Mouse (Mus musculus): ENCODE results near the gene Cox14. TPM values are rescaled to one million over a fixed set of nuclear protein-coding genes. Genes with fewer than 3 reads are reported as not detected.

Gene Cox14
- polyA plus RNA-seq (2015; fragmentation: Nextera tagmentation; extraction: Ambion mirVana) = 187 and 218 TPM in 2 replicates

DNA sequence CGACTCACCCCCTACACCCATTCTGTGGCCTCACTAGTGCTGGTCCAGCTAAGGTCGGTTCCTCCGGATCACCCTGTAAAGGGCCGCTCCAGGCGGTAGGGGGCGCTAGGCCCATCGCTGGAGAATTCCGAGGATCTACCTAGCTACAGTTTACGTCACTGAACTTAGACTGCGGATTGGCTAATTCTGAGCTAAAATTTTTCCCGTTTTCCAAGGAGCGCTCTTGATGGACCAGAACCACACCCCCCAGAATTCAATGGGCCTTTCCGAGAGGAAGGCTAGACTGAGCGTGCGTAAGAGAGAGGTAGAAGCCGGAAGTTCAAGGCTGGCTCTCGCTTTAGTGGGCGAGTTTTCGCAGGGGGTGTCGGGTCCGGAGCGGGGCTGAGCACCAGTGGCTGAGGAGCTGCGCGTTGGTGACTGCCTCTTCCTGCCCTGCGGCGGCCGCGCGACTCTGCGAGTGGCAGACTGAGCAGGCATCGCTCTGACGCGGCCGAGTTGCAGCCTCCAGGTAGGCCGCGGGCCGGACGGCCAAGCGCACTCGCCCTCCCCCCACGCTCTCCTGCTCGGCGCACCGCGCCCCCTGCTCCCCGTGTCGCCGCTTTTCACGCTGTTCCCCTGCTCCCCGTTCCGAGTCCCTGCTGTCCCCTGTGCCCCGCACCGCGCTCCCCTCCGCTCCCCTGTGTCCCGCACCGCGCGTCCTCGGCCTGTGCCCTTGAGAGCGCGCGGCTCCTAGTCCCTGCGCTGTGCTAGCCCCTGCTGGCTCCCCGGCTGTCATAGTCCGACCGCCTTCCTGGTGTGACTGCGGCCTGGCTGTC is at the start of gene Cox14:
Gene Cox14, plus strand, starts transcription at position 278 of the 815 bp plus-strand sequence.
- peak within 1 kb of the TSS; percentile 99 for H3K4me3 ChIP-seq (replicated peaks)
- H3K27ac ChIP-seq = peak within 1 kb of the TSS; percentile 93
- WGBS = under 1% methylated on average over 63 of the region's 68 CpGs
- peak within 1 kb of the TSS; percentile 78 for H3K4me2 ChIP-seq (replicated peaks)
- H3K27me3 ChIP-seq (replicated peaks) = no peaks in the 10 kb centered on the region
- no peaks in the 10 kb centered on the region for H3K9me3 ChIP-seq
- peaks cover 28% of the 10 kb centered on the region for H3K4me1 ChIP-seq (replicated peaks)
- ATAC-seq = peak; percentile 95
- peak within 1 kb of the TSS; percentile 95 for H3K9ac ChIP-seq
- H3K36me3 ChIP-seq = peaks cover 20% of the 10 kb centered on the region

DNA sequence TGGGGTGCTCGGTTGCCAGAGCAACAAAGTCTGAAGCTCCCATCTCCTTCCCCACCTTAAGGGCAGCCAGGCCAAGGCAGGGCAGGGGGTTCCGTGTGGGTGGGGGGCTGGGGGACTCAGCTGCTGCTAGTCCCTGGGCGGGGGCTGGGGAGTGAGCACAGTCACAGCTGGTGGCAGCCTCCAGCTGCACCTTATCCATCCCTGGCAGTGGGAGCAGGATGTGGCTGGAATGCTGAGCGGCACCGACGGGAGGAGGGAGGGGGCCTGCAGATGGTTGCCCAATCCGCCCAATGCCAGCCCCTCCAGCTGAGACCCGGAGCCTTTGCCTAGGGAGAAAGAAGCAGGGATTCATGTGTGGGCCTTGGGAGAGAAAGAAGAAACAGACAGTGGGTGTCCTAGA is 48.3 kb upstream of the Cox14 start:
- 50% methylated on average over 8 of the region's 8 CpGs for WGBS
- no peak overlapping the region for H3K27ac ChIP-seq
- no peak for ATAC-seq
- H3K9ac ChIP-seq = no peak overlapping the region
- H3K4me1 ChIP-seq (replicated peaks) = 0 out of 2 replicates have a peak, but pooled peaks cover 5% of the 10 kb centered on the region
- H3K4me3 ChIP-seq (replicated peaks) = no peak overlapping the region
- H3K4me2 ChIP-seq (replicated peaks) = no peak overlapping the region
- H3K9me3 ChIP-seq = no peaks in the 10 kb centered on the region
- H3K27me3 ChIP-seq (replicated peaks) = peaks cover 22% of the 10 kb centered on the region
- H3K36me3 ChIP-seq = no peaks in the 10 kb centered on the region

DNA sequence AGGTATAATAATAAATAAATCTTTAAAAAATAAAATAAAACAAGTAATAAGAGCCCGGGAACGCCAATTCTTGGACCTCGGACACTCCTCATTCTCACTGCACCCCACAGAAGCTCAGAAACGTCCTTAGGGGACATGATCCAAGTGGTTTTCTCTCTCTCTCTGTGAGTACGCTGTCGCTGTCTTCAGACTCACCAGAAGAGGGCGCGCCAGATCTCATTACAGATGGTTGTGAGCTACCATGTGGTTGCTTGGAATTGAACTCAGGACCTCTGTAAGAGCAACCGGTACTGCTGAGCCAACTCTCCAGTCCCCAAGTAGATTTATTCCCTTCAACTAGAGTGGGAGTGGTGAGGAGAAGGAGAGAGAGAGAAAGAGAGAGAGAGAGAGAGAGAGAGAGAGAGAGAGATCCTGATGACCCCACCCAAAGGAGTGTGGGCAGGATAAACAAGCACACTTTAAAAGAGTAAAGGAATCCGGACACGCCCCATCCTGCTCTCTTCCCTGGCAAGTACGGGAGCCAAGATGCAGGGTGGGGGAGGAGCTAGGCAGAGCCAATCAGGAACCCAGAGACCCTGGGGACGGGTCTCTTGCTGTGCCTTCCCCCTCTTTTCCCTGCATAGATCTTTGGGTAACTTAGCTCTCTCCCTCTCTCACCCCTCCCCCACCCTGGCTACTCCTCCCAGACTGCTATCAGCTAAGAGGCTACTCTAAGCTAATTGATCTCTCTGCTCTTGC is 47.2 kb upstream of the Cox14 start:
- 16% methylated on average over 13 of the region's 13 CpGs for WGBS
- Histone ChIP-seq H3K4me3 (replicated peaks) (no peak overlapping the region), H3K36me3 (no peaks in the 10 kb centered on the region), H3K27me3 (replicated peaks) (peaks cover 12% of the 10 kb centered on the region; the same call in 1 of the 2 replicates), H3K4me2 (replicated peaks) (no peak overlapping the region), H3K27ac (no peak overlapping the region), H3K4me1 (replicated peaks) (0 out of 2 replicates have a peak, but pooled peaks cover 5% of the 10 kb centered on the region), H3K9me3 (no peaks in the 10 kb centered on the region), H3K9ac (no peak overlapping the region)
- 0 out of 2 replicates have a peak, but pooled peaks have one; percentile 28 for ATAC-seq

DNA sequence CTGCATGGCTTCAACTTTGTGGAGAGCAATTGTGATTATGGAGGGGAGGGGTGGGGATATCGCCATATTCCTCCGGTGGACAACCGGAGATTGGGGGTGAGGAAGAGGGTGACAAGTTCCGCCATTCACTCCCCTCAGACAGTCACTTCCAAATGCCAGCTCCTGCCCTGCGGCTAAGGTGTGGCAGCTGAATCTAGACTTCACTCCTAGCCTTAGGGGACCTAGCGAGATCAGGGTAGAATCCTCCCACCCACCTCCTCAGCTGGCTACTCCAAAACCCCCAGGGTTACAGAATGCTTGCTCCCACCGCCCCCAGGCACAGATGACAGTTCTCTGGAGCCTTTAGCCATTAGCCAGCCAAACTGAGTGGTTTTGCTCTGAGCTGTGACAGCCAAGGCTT is 46.4 kb upstream of the Cox14 start:
- H3K4me2 ChIP-seq (replicated peaks) = no peak overlapping the region
- no peak overlapping the region for H3K4me3 ChIP-seq (replicated peaks)
- peaks cover 11% of the 10 kb centered on the region; the same call in 1 of the 2 replicates for H3K27me3 ChIP-seq (replicated peaks)
- H3K9me3 ChIP-seq = no peaks in the 10 kb centered on the region
- 0 out of 2 replicates have a peak, but pooled peaks cover 5% of the 10 kb centered on the region for H3K4me1 ChIP-seq (replicated peaks)
- H3K9ac ChIP-seq = no peak overlapping the region
- WGBS = 45% methylated on average over 7 of the region's 7 CpGs
- ATAC-seq = no peak
- H3K27ac ChIP-seq = no peak overlapping the region
- H3K36me3 ChIP-seq = no peaks in the 10 kb centered on the region

DNA sequence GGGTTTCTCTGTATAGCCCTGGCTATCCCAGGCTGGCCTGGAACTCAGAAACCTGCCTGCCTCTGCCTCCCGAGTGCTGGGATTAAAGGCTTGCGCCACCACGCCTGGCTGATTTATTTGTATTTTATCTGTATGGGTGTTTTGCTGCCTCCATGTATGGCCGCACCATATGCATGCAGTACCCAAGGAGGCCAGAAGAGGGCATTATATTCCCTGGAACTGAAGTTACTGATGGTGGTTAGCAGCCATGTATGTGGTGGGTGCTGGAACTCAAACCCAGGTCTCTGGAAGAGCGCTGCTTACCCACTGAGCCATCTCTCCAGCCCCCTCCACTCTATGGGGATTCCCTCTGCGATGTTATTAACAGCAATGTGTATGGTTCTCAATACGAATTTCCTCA is 42.5 kb upstream of the Cox14 start:
- WGBS = 92% methylated on average over 7 of the region's 7 CpGs
- Histone ChIP-seq H3K9me3 (no peaks in the 10 kb centered on the region), H3K27ac (no peak overlapping the region), H3K36me3 (no peaks in the 10 kb centered on the region), H3K4me3 (replicated peaks) (no peak overlapping the region), H3K9ac (no peak overlapping the region), H3K4me1 (replicated peaks) (0 out of 2 replicates have a peak, but pooled peaks cover 5% of the 10 kb centered on the region), H3K27me3 (replicated peaks) (0 out of 2 replicates have a peak, but pooled peaks cover 8% of the 10 kb centered on the region), H3K4me2 (replicated peaks) (no peak overlapping the region)
- ATAC-seq = no peak

DNA sequence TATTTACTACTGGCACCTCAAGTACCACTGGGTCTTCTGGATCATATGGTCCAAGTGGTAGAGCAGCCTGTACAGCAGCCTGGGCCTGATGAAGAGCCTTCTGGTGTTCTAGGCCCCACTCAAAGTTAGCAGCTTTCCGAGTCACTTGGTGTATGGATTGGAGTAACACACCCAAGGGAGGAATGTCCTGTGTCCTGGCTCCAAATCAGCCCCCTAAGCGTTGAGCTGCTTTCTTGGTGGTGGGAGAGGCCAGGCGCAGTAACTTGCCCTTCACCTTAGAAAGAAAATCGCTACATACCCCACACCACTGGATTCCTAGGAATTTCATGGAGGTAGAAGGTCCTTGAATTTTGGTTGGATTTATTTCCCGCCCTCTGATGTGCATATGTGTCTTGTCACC is 41.3 kb upstream of the Cox14 start:
- H3K27ac ChIP-seq = no peak overlapping the region
- no peak for ATAC-seq
- no peaks in the 10 kb centered on the region for H3K9me3 ChIP-seq
- no peaks in the 10 kb centered on the region for H3K36me3 ChIP-seq
- no peaks in the 10 kb centered on the region for H3K4me1 ChIP-seq (replicated peaks)
- H3K27me3 ChIP-seq (replicated peaks) = 0 out of 2 replicates have a peak, but pooled peaks cover 6% of the 10 kb centered on the region
- no peak overlapping the region for H3K4me2 ChIP-seq (replicated peaks)
- H3K4me3 ChIP-seq (replicated peaks) = no peak overlapping the region
- WGBS = 87% methylated on average over 5 of the region's 5 CpGs
- no peak overlapping the region for H3K9ac ChIP-seq

DNA sequence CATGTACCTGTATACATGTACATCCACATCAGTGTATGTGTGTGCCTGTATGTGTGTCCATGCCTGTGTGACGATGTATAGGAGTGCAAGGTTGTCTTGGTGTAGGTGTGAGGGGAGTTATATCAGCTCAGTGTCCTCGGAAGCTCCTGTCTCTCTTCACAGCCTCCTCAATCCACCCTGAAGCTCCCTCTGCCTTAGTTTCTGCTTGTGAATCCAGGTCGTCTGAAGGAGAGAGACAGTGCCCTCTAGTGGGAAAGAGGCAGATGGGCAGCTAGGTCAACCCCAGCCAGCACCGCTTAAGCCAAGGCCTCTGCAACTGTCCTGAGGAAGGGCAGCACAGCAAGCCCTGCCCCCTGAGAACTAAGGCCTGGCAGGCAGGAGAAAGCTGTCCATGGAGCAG is 36.7 kb upstream of the Cox14 start:
- WGBS = 5% methylated on average over 4 of the region's 4 CpGs
- H3K4me1 ChIP-seq (replicated peaks) = no peaks in the 10 kb centered on the region
- H3K9me3 ChIP-seq = no peaks in the 10 kb centered on the region
- no peak overlapping the region for H3K9ac ChIP-seq
- no peak overlapping the region for H3K4me3 ChIP-seq (replicated peaks)
- H3K27me3 ChIP-seq (replicated peaks) = peaks cover 6% of the 10 kb centered on the region
- H3K4me2 ChIP-seq (replicated peaks) = no peak overlapping the region
- no peak overlapping the region for H3K27ac ChIP-seq
- H3K36me3 ChIP-seq = no peaks in the 10 kb centered on the region
- ATAC-seq = peak; percentile 58

DNA sequence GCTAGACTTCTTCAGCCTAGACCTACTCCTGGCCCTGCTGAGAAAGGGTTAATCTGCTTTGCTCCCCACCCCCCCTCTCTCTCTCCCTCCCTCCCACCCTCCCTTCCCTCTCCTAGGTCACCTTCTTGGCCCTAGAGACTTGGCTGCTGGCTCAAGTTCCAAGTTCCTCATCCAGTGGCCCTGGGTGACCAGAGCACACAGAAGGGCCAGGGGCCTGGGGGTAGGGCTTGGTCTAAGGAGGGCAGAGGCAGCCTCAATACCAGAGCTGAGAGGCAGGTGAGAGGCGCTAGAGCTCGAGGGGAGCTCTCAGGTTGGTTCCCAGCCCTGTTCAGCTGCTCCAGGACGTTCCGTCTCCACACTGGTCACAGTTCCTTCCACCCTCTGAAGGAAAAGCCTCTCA is 34.5 kb upstream of the Cox14 start:
- H3K27me3 ChIP-seq (replicated peaks) = peaks cover 6% of the 10 kb centered on the region
- no peak overlapping the region for H3K9ac ChIP-seq
- H3K4me2 ChIP-seq (replicated peaks) = no peak overlapping the region
- H3K4me3 ChIP-seq (replicated peaks) = no peak overlapping the region
- H3K9me3 ChIP-seq = no peaks in the 10 kb centered on the region
- no peaks in the 10 kb centered on the region for H3K4me1 ChIP-seq (replicated peaks)
- H3K27ac ChIP-seq = no peak overlapping the region
- ATAC-seq = no peak
- H3K36me3 ChIP-seq = no peaks in the 10 kb centered on the region
- 22% methylated on average over 4 of the region's 4 CpGs for WGBS

DNA sequence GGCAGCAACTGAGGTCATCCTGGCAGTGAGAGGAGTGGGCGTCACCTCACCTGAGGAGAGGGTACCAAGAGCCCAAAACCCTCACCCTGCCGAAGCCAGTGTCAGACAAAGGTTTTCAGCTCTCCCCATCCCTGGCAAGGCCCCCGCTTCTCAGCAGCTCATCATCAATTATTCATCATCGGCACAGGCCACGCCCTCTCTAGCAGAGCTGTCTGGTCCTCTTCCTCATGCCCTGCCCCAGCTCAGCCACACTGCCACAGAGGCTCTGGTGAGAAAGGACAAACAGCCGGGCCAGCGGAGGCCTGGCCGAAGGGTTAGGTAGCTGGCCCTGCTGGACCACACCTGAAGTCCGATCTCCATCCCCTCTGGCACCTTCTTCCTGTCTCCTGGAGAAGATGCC is 33.4 kb upstream of the Cox14 start:
- H3K27me3 ChIP-seq (replicated peaks) = peaks cover 16% of the 10 kb centered on the region
- H3K36me3 ChIP-seq = no peaks in the 10 kb centered on the region
- H3K27ac ChIP-seq = no peak overlapping the region
- H3K4me3 ChIP-seq (replicated peaks) = no peak overlapping the region
- H3K9ac ChIP-seq = no peak overlapping the region
- WGBS = 46% methylated on average over 9 of the region's 9 CpGs
- H3K9me3 ChIP-seq = no peaks in the 10 kb centered on the region
- no peak for ATAC-seq
- H3K4me2 ChIP-seq (replicated peaks) = no peak overlapping the region
- H3K4me1 ChIP-seq (replicated peaks) = no peaks in the 10 kb centered on the region

DNA sequence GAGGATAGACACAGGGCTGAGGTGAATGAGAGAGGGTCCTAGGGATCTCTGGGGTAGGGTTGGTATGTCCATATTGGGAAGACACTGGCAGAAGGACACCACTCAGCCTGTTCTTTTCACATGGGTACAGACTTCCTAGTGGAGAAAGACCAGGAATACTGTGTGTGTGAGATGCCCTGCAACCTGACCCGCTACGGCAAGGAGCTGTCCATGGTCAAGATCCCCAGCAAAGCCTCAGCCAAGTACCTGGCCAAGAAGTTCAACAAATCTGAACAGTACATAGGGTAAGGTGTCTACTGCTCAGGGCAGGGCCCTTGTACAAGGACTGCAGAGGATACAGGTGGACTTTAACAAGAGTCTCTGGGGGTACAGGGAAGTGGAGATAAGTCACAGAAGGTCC is 28.1 kb upstream of the Cox14 start:
- H3K4me1 ChIP-seq (replicated peaks) = peaks cover 20% of the 10 kb centered on the region
- ATAC-seq = no peak
- no peak overlapping the region for H3K4me3 ChIP-seq (replicated peaks)
- H3K27me3 ChIP-seq (replicated peaks) = peaks cover 11% of the 10 kb centered on the region
- H3K9me3 ChIP-seq = no peaks in the 10 kb centered on the region
- 5% methylated on average over 2 of the region's 2 CpGs for WGBS
- H3K4me2 ChIP-seq (replicated peaks) = no peak overlapping the region
- H3K36me3 ChIP-seq = no peaks in the 10 kb centered on the region
- H3K9ac ChIP-seq = no peak overlapping the region
- no peak overlapping the region for H3K27ac ChIP-seq

DNA sequence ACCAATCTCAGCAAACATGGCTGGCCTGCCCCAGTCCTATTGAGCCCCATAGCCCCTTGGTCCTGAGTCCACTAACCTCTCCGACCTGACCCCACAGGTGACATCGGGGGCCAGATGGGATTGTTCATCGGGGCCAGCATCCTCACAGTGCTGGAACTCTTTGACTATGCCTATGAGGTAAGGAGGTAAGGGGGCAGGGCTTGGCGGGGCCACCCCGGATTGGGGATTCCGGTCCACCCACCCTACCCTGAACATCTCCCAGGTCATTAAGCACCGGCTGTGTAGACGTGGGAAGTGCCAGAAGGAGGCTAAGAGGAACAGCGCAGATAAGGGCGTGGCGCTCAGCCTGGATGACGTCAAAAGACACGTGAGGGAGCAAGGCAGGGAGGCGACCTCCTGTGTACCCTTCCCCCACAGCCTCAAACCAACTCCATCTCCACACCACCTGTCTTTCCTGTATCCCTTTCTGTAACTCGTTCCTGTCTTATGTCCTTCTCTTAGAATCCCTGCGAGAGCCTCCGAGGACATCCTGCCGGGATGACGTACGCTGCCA is 26.8 kb upstream of the Cox14 start:
- WGBS = 33% methylated on average over 20 of the region's 20 CpGs
- H3K27ac ChIP-seq = no peak overlapping the region
- no peak for ATAC-seq

DNA sequence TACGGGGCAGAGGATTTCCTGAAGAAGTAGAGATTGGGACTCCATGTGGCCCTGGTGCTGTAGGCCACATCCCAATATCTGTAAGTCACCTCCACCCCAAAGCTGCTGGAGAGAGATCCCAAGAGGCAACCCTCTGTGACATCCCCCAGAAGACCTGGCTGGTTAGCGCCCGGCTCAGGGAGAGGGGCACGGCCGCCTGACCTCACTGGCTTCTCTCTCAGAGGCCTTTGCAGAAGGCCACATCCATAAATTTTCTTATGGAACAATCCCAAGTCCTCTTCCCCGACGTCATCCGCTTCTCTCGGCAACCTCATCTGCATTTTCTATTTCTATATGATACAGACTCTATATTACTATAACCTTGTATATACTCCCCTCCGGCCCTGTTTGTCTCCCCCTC is 25.7 kb upstream of the Cox14 start:
- Histone ChIP-seq H3K9ac (no peak overlapping the region), H3K4me3 (replicated peaks) (no peak overlapping the region), H3K27ac (peak overlapping the region; percentile 28; the same call in 1 of the 2 replicates), H3K27me3 (replicated peaks) (peaks cover 11% of the 10 kb centered on the region; the same call in 1 of the 2 replicates), H3K36me3 (0 out of 2 replicates have a peak, but pooled peaks cover 6% of the 10 kb centered on the region), H3K4me2 (replicated peaks) (no peak overlapping the region; the same call in 1 of the 2 replicates), H3K4me1 (replicated peaks) (peaks cover 41% of the 10 kb centered on the region), H3K9me3 (no peaks in the 10 kb centered on the region)
- no peak for ATAC-seq
- 82% methylated on average over 10 of the region's 10 CpGs for WGBS

More for the DNA sequence above, 26.8 kb upstream of the Cox14 start:
- Histone ChIP-seq H3K27me3 (replicated peaks) (peaks cover 11% of the 10 kb centered on the region; the same call in 1 of the 2 replicates), H3K4me1 (replicated peaks) (peaks cover 31% of the 10 kb centered on the region), H3K36me3 (no peaks in the 10 kb centered on the region), H3K9ac (no peak overlapping the region), H3K4me2 (replicated peaks) (0 out of 2 replicates have a peak overlapping the region, but pooled peaks have one; percentile 7), H3K4me3 (replicated peaks) (no peak overlapping the region), H3K9me3 (no peaks in the 10 kb centered on the region)
